Mouse (Mus musculus): Measurements from ENCODE around the gene Fuca1. TPM values are rescaled to one million over a fixed set of nuclear protein-coding genes. Genes with fewer than 3 reads are reported as not detected.

Fuca1 gene
- total and polyA plus RNA-seq, 3 experiments, result 25.3 to 34.6 (median 30.4) TPM

DNA sequence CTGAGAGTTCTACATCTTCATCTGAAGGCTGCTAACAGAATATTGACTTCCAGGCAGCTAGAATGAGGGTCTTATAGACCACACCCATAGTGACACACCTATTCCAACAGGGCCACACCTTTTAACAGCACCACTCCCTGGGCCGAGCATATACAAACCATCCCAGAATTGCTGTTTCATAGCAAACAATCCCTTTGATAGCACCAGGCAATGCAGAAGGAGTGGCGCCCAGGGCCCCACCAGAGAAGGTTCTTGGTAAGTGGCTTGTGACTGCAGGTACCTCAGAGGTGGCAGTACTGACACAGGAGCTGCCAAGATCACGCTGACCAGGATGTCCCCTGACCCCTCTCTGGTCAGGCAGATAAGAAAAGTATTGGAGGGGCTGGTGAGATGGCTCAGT is 32.6 kb downstream of the Fuca1 start:
- TF ChIP-seq EP300 (IDR thresholded peaks at IDR 0.05; ENCODE audit: insufficient read depth, low read depth, low read length), result no peak
- no peak for TF ChIP-seq CTCF (IDR thresholded peaks at IDR 0.05)
- no peak for TF ChIP-seq POLR2A (IDR thresholded peaks at IDR 0.05; ENCODE audit: insufficient read depth, low read depth, low read length)

DNA sequence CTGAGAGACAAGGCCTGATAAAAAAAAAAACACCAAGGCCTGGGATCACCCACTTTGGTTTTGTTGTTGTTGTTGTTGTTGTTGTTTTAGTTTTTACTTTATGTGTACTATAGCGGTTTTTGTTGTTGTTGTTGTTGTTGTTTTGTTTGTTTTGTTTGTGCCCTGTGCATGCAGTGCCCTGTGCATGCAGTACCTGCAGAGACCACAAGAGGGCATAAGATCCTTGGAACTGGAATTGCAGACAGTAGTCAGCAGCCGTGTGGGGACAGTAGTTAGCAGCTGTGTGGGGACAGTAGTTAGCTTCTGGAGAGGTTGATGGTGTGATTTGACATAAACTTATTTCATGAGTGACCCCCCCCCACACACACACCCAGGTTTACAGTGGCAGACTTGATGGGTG is 33.7 kb downstream of the Fuca1 start:
- Histone ChIP-seq H3K27me3 (ENCODE audit: control insufficient read depth, insufficient read depth, low read length) (no peaks in the 10 kb centered on the region), H3K9ac (ENCODE audit: low read depth, low read length) (no peak overlapping the region), H3K79me2 (replicated peaks; ENCODE audit: control insufficient read depth, insufficient read depth, low read length) (peaks cover 3% of the 10 kb centered on the region; the same call in 1 of the 2 replicates), H3K4me1 (ENCODE audit: control insufficient read depth, insufficient read depth, low read length) (peaks cover 7% of the 10 kb centered on the region), H3K27ac (no peak overlapping the region), H3K36me3 (ENCODE audit: control insufficient read depth, insufficient read depth, low read length) (no peaks in the 10 kb centered on the region), H3K4me3 (no peak overlapping the region)
- DNase-seq, result peak; percentile 66 to 82
- TF ChIP-seq POLR2A (IDR thresholded peaks at IDR 0.05; ENCODE audit: insufficient read depth, low read depth, low read length), result no peak
- peak; percentile 69; the same call in 1 of the 2 replicates for TF ChIP-seq EP300 (IDR thresholded peaks at IDR 0.05; ENCODE audit: insufficient read depth, low read depth, low read length)
- peak; percentile 95 for TF ChIP-seq CTCF (IDR thresholded peaks at IDR 0.05)
- intact Hi-C loops (cut with DNase I), result no loop called here
- 23% methylated on average over 2 of the region's 2 CpGs for WGBS

More for the DNA sequence above, 32.6 kb downstream of the Fuca1 start:
- intact Hi-C loops (cut with DNase I), result no loop called here
- H3K36me3 ChIP-seq (ENCODE audit: control insufficient read depth, insufficient read depth, low read length), result no peaks in the 10 kb centered on the region
- H3K27ac ChIP-seq, result no peak overlapping the region
- peaks cover 3% of the 10 kb centered on the region; the same call in 1 of the 2 replicates for H3K79me2 ChIP-seq (replicated peaks; ENCODE audit: control insufficient read depth, insufficient read depth, low read length)
- H3K9ac ChIP-seq (ENCODE audit: low read depth, low read length), result no peak overlapping the region
- no peak for DNase-seq
- no peak overlapping the region for H3K4me3 ChIP-seq
- peaks cover 11% of the 10 kb centered on the region for H3K4me1 ChIP-seq (ENCODE audit: control insufficient read depth, insufficient read depth, low read length)
- WGBS, result 87% methylated on average over 3 of the region's 3 CpGs
- H3K27me3 ChIP-seq (ENCODE audit: control insufficient read depth, insufficient read depth, low read length), result no peaks in the 10 kb centered on the region

- Histone ChIP-seq H3K27ac (no peak overlapping the region), H3K27me3 (ENCODE audit: control insufficient read depth, insufficient read depth, low read length) (no peaks in the 10 kb centered on the region), H3K9ac (ENCODE audit: low read depth, low read length) (no peak overlapping the region), H3K4me3 (no peak overlapping the region), H3K79me2 (replicated peaks; ENCODE audit: control insufficient read depth, insufficient read depth, low read length) (no peaks in the 10 kb centered on the region), H3K4me1 (ENCODE audit: control insufficient read depth, insufficient read depth, low read length) (no peaks in the 10 kb centered on the region), H3K36me3 (ENCODE audit: control insufficient read depth, insufficient read depth, low read length) (no peaks in the 10 kb centered on the region)
- DNase-seq, result no peak
- 75% methylated on average over 9 of the region's 9 CpGs for WGBS
- TF ChIP-seq POLR2A (IDR thresholded peaks at IDR 0.05; ENCODE audit: insufficient read depth, low read depth, low read length) (no peak), CTCF (IDR thresholded peaks at IDR 0.05) (no peak), EP300 (IDR thresholded peaks at IDR 0.05; ENCODE audit: insufficient read depth, low read depth, low read length) (no peak)
- intact Hi-C loops (cut with DNase I), result no loop called here
Observed at GRCm38 (mm10) chr4:135955886-135956285, 35.4 kb downstream of the Fuca1 start.

GRCm38 (mm10) chr4:135958354-135958753 is 37.8 kb downstream of the Fuca1 start:
- WGBS, result 60% methylated on average over 8 of the region's 8 CpGs
- TF ChIP-seq EP300 (IDR thresholded peaks at IDR 0.05; ENCODE audit: insufficient read depth, low read depth, low read length) (no peak), POLR2A (IDR thresholded peaks at IDR 0.05; ENCODE audit: insufficient read depth, low read depth, low read length) (no peak), CTCF (IDR thresholded peaks at IDR 0.05) (no peak)
- H3K27me3 ChIP-seq (ENCODE audit: control insufficient read depth, insufficient read depth, low read length), result no peaks in the 10 kb centered on the region
- peaks cover 2% of the 10 kb centered on the region for H3K4me1 ChIP-seq (ENCODE audit: control insufficient read depth, insufficient read depth, low read length)
- H3K79me2 ChIP-seq (replicated peaks; ENCODE audit: control insufficient read depth, insufficient read depth, low read length), result no peaks in the 10 kb centered on the region
- H3K4me3 ChIP-seq, result no peak overlapping the region
- no peak for DNase-seq
- intact Hi-C loops (cut with DNase I), result no loop called here
- H3K27ac ChIP-seq, result no peak overlapping the region
- no peak overlapping the region for H3K9ac ChIP-seq (ENCODE audit: low read depth, low read length)
- H3K36me3 ChIP-seq (ENCODE audit: control insufficient read depth, insufficient read depth, low read length), result no peaks in the 10 kb centered on the region

DNA sequence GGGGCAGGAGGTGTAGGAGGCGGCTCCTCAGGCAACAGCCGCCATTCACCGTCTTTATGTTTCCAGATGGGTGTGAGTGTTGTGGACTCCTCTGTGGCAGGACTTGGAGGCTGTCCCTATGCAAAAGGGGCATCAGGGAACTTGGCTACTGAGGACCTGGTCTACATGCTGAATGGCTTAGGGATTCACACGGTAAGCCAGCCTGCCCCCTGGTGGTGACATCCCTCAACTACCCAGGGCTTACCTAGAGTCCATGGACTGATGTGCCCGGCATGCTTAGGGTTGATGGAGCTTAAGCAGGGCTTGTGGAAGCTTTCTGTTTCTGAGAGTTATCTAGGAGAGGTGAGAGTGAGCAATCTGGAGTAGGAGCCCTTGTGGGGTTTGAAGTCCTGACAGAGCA is 40.2 kb downstream of the Fuca1 start:
- no peaks in the 10 kb centered on the region for H3K36me3 ChIP-seq (ENCODE audit: control insufficient read depth, insufficient read depth, low read length)
- H3K27me3 ChIP-seq (ENCODE audit: control insufficient read depth, insufficient read depth, low read length), result no peaks in the 10 kb centered on the region
- no peak overlapping the region for H3K9ac ChIP-seq (ENCODE audit: low read depth, low read length)
- peaks cover 2% of the 10 kb centered on the region for H3K4me1 ChIP-seq (ENCODE audit: control insufficient read depth, insufficient read depth, low read length)
- 27% methylated on average over 5 of the region's 5 CpGs for WGBS
- TF ChIP-seq EP300 (IDR thresholded peaks at IDR 0.05; ENCODE audit: insufficient read depth, low read depth, low read length), result 0 out of 2 replicates have a peak, but pooled peaks have one; percentile 72
- TF ChIP-seq CTCF (IDR thresholded peaks at IDR 0.05), result peak; percentile 95
- TF ChIP-seq POLR2A (IDR thresholded peaks at IDR 0.05; ENCODE audit: insufficient read depth, low read depth, low read length), result no peak
- H3K4me3 ChIP-seq, result no peak overlapping the region
- H3K27ac ChIP-seq, result no peak overlapping the region
- intact Hi-C loops (cut with DNase I), result loop anchor here (1.0 to 5.0 kb wide), 2 partner anchors 70 to 92 kb away; partner anchors contain the start of gene Rpl11
- H3K79me2 ChIP-seq (replicated peaks; ENCODE audit: control insufficient read depth, insufficient read depth, low read length), result no peaks in the 10 kb centered on the region
- peak; percentile 76 to 82 for DNase-seq

- H3K4me1 ChIP-seq (ENCODE audit: control insufficient read depth, insufficient read depth, low read length), result peaks cover 2% of the 10 kb centered on the region
- no peaks in the 10 kb centered on the region for H3K79me2 ChIP-seq (replicated peaks; ENCODE audit: control insufficient read depth, insufficient read depth, low read length)
- no peak for DNase-seq
- H3K4me3 ChIP-seq, result no peak overlapping the region
- H3K9ac ChIP-seq (ENCODE audit: low read depth, low read length), result no peak overlapping the region
- H3K27ac ChIP-seq, result no peak overlapping the region
- H3K36me3 ChIP-seq (ENCODE audit: control insufficient read depth, insufficient read depth, low read length), result no peaks in the 10 kb centered on the region
- no peak for TF ChIP-seq CTCF (IDR thresholded peaks at IDR 0.05)
- TF ChIP-seq EP300 (IDR thresholded peaks at IDR 0.05; ENCODE audit: insufficient read depth, low read depth, low read length), result no peak
- no peak for TF ChIP-seq POLR2A (IDR thresholded peaks at IDR 0.05; ENCODE audit: insufficient read depth, low read depth, low read length)
- intact Hi-C loops (cut with DNase I), result loop anchor here (2.0 to 5.0 kb wide), 3 partner anchors 41 to 91 kb away; partner anchors contain the start of genes Eloa, Fuca1 and Rpl11
- WGBS, result 88% methylated on average over 5 of the region's 5 CpGs
- H3K27me3 ChIP-seq (ENCODE audit: control insufficient read depth, insufficient read depth, low read length), result no peaks in the 10 kb centered on the region
Observed at GRCm38 (mm10) chr4:135961709-135962108, 41.2 kb downstream of the Fuca1 start.
